Mouse (Mus musculus) urinary bladder, adult 2 months (tissue): ENCODE data around the gene Adamts12. TPM values are rescaled to one million over a fixed set of nuclear protein-coding genes. Genes with fewer than 3 reads are reported as not detected.

ENCODE experiments used
- DNase-seq: peaks from one replicate; pipeline ENCODE4 v3.0.0; 2022; ENCODE audit warnings: low spot score
- polyA plus RNA-seq: library from polyadenylated mRNA; depleted of rRNA; stranded (reverse); fragments of >200 nt; gene quantifications from 2 replicates; pipeline ENCODE4 v1.2.3, GENCODE M21; 2012

Adamts12 gene
- polyA plus RNA-seq, 1 experiment, result 2.9 TPM

DNA sequence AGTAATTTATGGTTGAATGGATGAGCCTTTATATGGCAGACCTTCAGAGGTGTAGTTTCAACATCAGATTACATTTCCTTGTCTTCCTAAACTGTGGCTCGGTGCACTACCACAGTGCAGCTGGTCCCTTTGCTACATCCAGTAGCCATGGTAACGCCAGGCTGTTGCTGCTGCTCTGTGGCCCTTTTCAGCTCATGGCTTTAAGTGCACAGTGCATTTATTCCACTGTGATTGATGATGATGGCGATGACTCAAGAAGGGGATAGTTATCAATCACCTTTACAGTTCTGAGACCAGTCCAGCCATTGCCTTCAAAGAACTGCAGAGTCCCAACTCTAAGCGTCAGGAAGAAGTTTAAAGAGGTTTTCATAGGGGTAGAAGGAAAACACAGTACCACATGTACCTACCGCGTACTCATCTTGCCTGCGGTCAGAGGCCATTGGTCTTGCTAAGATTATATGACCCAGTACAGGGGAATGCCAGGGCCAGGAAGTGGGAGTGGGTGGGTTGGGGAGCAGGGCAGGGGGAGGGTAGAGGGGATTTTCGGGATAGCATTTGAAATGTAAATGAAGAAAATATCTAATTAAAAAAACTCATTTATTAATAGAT, 18.5 kb downstream of the Adamts12 start:
- DNase-seq, result no peak

- no peak for DNase-seq
Measured at GRCm38 (mm10) chr15:11083678-11084077, 19.1 kb downstream of the Adamts12 start.

- no peak for DNase-seq
Measured at GRCm38 (mm10) chr15:11084241-11084992, 19.8 kb downstream of the Adamts12 start.

- no peak for DNase-seq
Measured at GRCm38 (mm10) chr15:11084993-11085365, 20.4 kb downstream of the Adamts12 start.

GRCm38 (mm10) chr15:11089494-11089893, 24.9 kb downstream of the Adamts12 start:
- no peak for DNase-seq

GRCm38 (mm10) chr15:11095566-11095965, 31.0 kb downstream of the Adamts12 start:
- no peak for DNase-seq

DNA sequence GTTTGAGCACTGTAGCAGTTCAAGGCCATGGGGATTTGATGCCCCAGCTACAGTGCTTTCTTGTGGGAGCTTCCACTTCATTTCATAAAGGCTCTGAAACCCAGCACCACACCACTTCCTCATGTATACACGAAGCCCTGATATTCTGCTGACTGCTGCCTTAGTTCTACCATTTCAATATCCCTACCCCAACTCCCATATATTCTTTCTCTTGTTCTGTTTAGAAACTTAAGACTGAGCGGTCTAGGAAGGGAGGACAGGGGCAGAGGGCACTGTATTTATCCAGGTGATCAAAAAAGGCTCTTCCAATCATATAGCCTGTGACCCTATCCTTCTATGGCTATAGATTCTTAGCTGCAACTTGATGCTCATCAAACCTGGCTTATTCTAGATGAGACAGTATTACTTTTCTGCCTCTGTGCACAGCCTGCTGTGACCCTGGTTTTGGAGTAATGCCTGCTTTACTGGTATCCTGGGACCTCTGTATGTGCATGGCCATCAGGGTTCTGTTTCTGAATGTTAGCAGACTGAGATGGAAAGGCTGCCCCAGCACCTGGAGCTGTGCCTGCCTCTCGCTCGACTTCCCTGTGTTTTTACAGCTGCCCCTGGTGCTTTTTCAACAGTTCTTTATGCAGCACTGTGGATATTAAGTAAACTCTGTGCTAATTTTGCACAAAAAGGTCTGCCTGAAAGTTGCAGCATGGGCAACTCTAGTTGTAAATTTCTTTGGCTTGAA, 33.5 kb downstream of the Adamts12 start:
- no peak for DNase-seq

DNA sequence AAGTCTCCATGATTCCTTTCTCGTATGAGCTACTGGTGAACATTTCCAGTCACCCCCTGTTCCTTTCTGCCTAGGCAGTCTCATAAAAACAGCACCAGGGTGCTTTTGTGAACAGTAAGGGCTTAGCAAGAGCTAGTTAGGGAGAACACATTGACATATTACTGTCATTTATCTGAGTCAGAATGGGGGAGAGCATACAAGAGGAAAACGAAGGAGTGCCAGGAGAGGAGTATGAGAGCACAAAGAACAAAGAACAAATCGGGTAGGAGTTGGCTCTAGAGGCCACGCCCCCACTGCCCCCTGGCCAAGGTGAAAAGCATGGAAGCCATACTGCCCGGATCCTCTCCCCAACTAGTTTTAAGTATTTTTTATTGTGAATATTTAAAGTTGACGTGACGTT, 34.4 kb downstream of the Adamts12 start:
- no peak for DNase-seq

DNA sequence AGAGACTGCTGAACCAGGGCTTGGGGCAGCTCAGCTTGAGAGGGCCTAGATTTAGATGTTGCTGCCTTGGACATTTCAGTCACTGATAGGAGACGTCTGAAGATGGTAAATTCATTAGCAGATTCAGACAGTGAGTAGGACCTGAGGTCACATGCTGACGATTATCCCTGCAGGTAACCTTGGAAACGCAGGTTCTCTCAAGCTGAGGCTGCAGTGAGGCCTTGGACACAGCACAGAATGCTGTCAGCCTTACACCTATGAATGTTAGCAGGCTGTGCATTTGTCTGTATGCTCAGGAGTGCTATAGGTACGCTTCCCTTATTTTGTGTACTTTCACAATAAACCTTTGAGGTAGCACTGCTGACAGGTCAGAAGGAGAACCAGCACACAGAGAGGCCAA, 36.3 kb downstream of the Adamts12 start:
- DNase-seq, result no peak

- no peak for DNase-seq
Measured at GRCm38 (mm10) chr15:11105101-11105500, 40.5 kb downstream of the Adamts12 start.

GRCm38 (mm10) chr15:11107376-11107775, 42.8 kb downstream of the Adamts12 start:
- no peak for DNase-seq

DNA sequence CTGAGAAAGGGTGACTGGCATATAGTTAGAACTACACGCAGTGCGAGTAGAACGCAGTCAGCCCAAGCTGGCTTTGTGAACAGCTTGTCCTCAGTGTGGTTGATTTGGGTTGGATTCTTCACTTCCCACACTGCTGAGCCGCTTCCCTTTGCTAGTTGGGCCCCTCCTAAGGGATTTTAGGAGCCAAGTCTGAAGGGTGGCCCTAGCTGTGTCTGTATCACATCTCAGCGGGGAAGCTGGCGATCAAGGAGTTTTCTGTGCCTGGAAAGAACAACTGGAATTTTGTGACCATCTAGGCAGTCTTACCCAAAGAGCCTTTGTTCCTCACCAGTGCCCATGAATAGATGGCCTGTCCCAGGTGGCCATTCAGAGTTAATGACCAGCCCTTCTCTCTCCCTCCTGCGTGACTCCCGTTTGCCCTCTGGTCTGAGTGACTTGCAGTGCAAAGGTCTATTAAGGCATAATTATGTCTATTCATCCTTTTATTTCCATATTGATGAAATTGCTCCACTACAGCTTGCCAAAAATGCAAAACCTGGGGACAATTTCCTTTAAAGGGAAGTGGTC, 50.1 kb downstream of the Adamts12 start:
- no peak for DNase-seq

DNA sequence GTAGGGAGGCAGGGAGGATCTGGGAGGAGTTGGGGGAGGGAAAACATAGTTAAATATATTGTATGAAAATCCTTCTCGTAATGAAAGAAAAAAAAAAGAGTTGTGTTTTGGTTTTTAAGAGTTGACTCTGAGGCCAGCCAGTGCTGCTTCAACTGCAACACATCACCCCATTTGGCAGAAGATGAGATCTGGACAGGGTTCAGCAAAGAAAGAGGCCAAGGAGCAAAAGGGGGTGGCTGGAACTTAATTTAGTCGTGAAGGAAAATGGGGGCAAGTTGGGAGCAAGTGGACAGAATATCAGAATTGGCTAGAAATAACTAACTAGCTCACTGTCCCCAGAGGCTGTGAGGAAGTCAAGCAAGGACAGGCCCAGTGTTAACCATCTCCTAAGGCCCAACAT, 51.7 kb downstream of the Adamts12 start:
- no peak for DNase-seq

- DNase-seq, result no peak
Measured at GRCm38 (mm10) chr15:11116853-11117252, 52.3 kb downstream of the Adamts12 start.

- DNase-seq, result no peak
Measured at GRCm38 (mm10) chr15:11118371-11118770, 53.8 kb downstream of the Adamts12 start.

DNA sequence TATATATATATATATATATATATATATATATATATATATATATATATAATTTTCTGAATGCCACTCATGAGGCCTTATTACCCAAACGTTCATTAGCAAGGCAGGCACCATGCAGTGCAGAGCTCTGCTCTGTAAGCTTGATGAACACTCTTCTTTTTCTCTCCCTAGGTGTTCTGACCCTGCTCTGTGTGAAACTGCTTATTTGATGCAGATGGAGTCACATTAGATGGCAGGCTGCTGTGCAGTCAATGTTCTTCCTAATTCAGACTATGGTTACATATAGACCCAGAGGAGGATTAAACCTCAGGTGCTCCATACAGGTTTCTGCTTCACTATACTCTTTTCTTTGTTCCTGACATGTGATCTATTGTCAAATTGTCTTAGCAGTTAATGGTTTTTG, 57.1 kb downstream of the Adamts12 start:
- no peak for DNase-seq

DNA sequence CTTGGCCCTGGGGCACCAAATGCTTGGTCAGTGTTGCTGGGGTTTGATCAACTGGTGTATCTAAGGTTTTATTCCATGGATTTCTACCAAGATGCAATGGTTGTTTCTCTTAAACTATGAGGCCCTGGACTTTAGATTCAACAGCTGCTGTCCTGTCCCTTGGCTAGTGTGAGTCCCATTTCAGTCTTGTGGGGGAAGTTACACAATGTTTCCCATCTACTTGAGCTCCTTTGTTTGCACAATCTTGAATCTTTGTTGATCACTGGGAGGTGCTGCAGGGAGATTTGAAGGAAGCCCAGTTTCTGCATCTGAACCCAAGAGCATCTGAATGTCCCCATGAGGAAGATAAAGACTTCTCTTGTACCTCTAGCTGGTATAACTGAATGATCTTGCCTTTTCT, 60.8 kb downstream of the Adamts12 start:
- DNase-seq, result no peak

DNA sequence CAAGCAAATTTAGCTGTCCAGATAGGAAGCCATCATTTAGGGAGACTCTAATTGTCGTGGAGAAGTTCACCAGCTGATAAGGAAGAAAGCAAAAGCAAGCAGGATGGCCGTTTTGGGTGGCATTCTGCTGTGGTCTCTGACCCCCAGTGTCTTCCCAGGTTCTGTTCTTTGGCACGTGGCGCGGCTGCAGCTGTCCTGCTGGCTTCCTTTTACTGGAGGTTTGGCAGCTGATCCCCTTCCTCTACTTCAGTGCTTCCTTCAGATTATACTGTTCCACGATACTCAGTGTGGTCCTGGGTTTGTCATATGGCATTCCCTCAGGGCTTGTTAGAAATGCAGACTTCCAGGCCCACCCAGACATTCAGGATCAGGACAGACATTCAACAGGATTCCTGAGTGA, 63.9 kb downstream of the Adamts12 start:
- DNase-seq, result no peak

DNA sequence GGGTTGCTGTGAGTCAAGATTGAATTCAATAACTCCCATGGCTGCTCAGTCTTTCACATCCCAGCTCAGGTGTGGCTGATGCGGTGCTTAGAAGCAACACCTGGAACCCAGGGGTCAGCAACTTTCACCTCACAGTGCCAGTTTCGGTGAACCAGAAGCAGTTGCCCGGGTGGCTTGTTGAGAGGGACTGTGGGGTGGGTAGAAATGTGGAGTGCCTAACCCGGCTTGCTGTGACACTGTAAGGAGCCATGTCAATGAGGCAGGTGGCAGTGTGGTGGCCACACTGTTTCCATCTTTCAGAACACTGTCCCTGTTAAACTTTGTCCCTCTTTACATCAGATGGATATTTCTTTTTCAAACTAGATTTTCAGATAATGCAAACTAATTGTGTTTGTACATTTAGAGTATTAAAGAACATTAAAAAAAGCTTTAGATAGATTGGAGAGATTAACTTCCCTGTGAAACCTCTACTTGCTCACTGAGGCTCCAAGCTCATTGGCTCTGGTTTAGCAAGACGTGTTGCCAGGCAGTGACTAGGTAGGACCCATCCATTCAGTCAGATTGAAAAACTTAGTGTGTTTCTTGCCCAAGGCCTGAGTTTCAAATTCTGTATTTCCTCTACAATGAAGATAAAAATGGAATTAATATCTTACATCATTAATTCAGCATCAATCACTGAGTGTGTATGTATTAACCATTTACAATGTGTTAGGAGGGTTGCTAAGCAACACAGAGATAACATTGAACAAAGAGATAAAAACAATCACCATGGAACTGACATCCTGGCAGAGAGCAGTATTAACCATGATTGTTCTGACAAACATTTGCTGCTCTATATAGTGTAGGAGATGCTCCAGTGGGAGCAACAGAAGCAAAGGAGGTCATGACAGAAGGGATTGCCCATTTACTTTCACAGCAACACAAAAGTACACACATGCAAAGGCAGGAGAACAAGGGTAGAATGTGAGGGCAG, 68.3 kb downstream of the Adamts12 start:
- DNase-seq, result no peak

DNA sequence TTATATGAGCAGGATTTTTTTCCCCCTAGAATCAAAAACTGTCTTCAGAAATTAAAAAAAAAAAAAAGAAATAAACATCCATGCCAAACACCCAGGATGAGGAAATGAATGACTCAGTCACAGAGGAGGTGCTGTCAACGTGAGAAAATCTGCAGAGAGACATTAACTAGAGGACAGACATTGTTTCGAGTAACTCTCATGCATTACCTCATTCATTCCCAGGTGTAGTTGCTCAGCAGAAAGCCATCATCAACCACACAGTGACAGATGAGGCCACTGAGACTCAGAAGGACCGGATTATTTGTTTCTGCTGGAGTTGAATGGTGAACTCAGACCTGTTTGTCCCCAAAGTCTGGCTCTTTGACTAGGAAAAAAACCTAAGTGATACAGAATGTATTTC, 81.0 kb downstream of the Adamts12 start:
- no peak for DNase-seq

- DNase-seq, result no peak
Measured at GRCm38 (mm10) chr15:11159386-11159785, 94.8 kb downstream of the Adamts12 start.
